In genomic region chr1:86235118-86235517, GRCm38 (mm10) we compare ENCODE assay signal across 23 mouse cellular contexts.
DNase-seq lines count a peak whose midpoint lies in the region; ATAC-seq and TF ChIP-seq lines count a peak whose summit lies in the region.
"Had no signal": no experiment of that assay in that cellular context is flagged by ENCODE, and none has a peak within 500 bp of the region (broad histone marks: within the 10 kb centered on the region; RNA-seq: fewer than 3 reads in every experiment).

No protein-coding gene starts in this region.

- no peak for TF ChIP-seq CTCF in stomach, postnatal 0 days (IDR thresholded peaks at IDR 0.05; ENCODE audit: low read depth)

- H3K4me2 ChIP-seq in forebrain, embryonic 14.5 days (ENCODE audit: low read length) = no peak overlapping the region
- no peak overlapping the region for H3K4me2 ChIP-seq in stomach, postnatal 0 days (replicated peaks; ENCODE audit: low read depth)
- H3K4me2 ChIP-seq: limb, embryonic 13.5 days; liver, embryonic 12.5 days; midbrain, embryonic 11.5 days; neural tube, embryonic 15.5 days had no signal

- no peak overlapping the region for H3K4me3 ChIP-seq in forebrain, embryonic 14.5 days (ENCODE audit: low read depth, low read length)
- H3K4me3 ChIP-seq in forebrain, embryonic 10.5 days = no peak overlapping the region
- no peak overlapping the region for H3K4me3 ChIP-seq in stomach, postnatal 0 days (ENCODE audit: low read depth, low read length)
- H3K4me3 ChIP-seq: embryonic facial prominence, embryonic 10.5 days; heart, embryonic 10.5 days; limb, embryonic 13.5 days; liver, embryonic 12.5 days; neural tube, embryonic 15.5 days had no signal

- DNase-seq in forebrain, embryonic 14.5 days (ENCODE audit: low spot score) = peak; percentile 4
- no peak for DNase-seq in forebrain, embryonic 10.5 days (ENCODE audit: extremely low spot score, low spot score)
- DNase-seq in layer of hippocampus, adult 18-20 months (ENCODE audit: low spot score in 2 of 2) = peak; percentile 28 to 54
- DNase-seq in layer of hippocampus, adult 8-10 months (ENCODE audit: low spot score in 2 of 2) = no peak
- DNase-seq in right cerebral cortex, adult 18-20 months = peak; percentile 25
- no peak for DNase-seq in right cerebral cortex, adult 2 months (ENCODE audit: low spot score in 2 of 2)
- DNase-seq in stomach, postnatal 0 days (ENCODE audit: low spot score) = no peak
- DNase-seq: cerebellum, adult 9-10 months; kidney, postnatal 25 days; lung, adult 18-20 months; lung, postnatal 4 days; thymus, adult 2 months; thymus, postnatal 4 days had no signal

- H3K4me1 ChIP-seq in forebrain, embryonic 14.5 days (ENCODE audit: control insufficient read depth, insufficient read depth, low read length) = no peaks in the 10 kb centered on the region
- 0 out of 2 replicates have a peak, but pooled peaks cover 5% of the 10 kb centered on the region for H3K4me1 ChIP-seq in forebrain, embryonic 10.5 days
- no peaks in the 10 kb centered on the region for H3K4me1 ChIP-seq in stomach, postnatal 0 days (replicated peaks; ENCODE audit: control insufficient read depth, insufficient read depth)
- H3K4me1 ChIP-seq: neural tube, embryonic 15.5 days had no signal

- no peaks in the 10 kb centered on the region for H3K27me3 ChIP-seq in forebrain, embryonic 14.5 days (replicated peaks; ENCODE audit: control insufficient read depth, insufficient read depth, low read length)
- H3K27me3 ChIP-seq in forebrain, embryonic 10.5 days (ENCODE audit: poor library complexity, severe bottlenecking) = no peaks in the 10 kb centered on the region
- no peaks in the 10 kb centered on the region for H3K27me3 ChIP-seq in stomach, postnatal 0 days (ENCODE audit: control insufficient read depth, insufficient read depth, low read length)
- H3K27me3 ChIP-seq: limb, embryonic 13.5 days; liver, embryonic 12.5 days; neural tube, embryonic 15.5 days; Patski had no signal

- no peaks in the 10 kb centered on the region for H3K9me3 ChIP-seq in forebrain, embryonic 14.5 days (replicated peaks; ENCODE audit: control insufficient read depth, low read length)
- H3K9me3 ChIP-seq in forebrain, embryonic 10.5 days = no peaks in the 10 kb centered on the region
- H3K9me3 ChIP-seq in stomach, postnatal 0 days (ENCODE audit: control insufficient read depth, low read length) = no peaks in the 10 kb centered on the region
- H3K9me3 ChIP-seq: embryonic facial prominence, embryonic 10.5 days; G1E; heart, embryonic 10.5 days; limb, embryonic 13.5 days; liver, embryonic 12.5 days; neural tube, embryonic 15.5 days had no signal

- no peak for TF ChIP-seq EP300 in stomach, postnatal 0 days (optimal IDR thresholded peaks at IDR 0.05)

- no peak for ATAC-seq in forebrain, embryonic 14.5 days
- no peak for ATAC-seq in stomach, postnatal 0 days (ENCODE audit: low FRiP score, low TSS enrichment)
- ATAC-seq: hindbrain, postnatal 0 days; intestine, postnatal 0 days; liver, embryonic 12.5 days; Patski had no signal

- WGBS in forebrain, embryonic 14.5 days = 85% methylated on average over 10 of the region's 10 CpGs
- WGBS in forebrain, embryonic 10.5 days = 93% methylated on average over 10 of the region's 10 CpGs
- WGBS in stomach, postnatal 0 days = 74% methylated on average over 10 of the region's 10 CpGs

- no peak overlapping the region for H3K27ac ChIP-seq in forebrain, embryonic 14.5 days (ENCODE audit: low read depth, low read length)
- H3K27ac ChIP-seq in forebrain, embryonic 10.5 days = no peak overlapping the region
- no peak overlapping the region for H3K27ac ChIP-seq in stomach, postnatal 0 days (replicated peaks)
- H3K27ac ChIP-seq: embryonic facial prominence, embryonic 10.5 days; heart, embryonic 10.5 days; hindbrain, postnatal 0 days; limb, embryonic 13.5 days; liver, embryonic 12.5 days; neural tube, embryonic 15.5 days had no signal

- H3K9ac ChIP-seq in forebrain, embryonic 14.5 days (ENCODE audit: low read length) = no peak overlapping the region
- no peak overlapping the region for H3K9ac ChIP-seq in stomach, postnatal 0 days (ENCODE audit: low read length)
- H3K9ac ChIP-seq: limb, embryonic 13.5 days; liver, embryonic 12.5 days; neural tube, embryonic 15.5 days had no signal

- no peaks in the 10 kb centered on the region for H3K36me3 ChIP-seq in forebrain, embryonic 14.5 days (ENCODE audit: control insufficient read depth, insufficient read depth, low read length)
- no peaks in the 10 kb centered on the region for H3K36me3 ChIP-seq in forebrain, embryonic 10.5 days (replicated peaks)
- no peaks in the 10 kb centered on the region for H3K36me3 ChIP-seq in stomach, postnatal 0 days (ENCODE audit: control insufficient read depth, insufficient read depth, low read length)
- H3K36me3 ChIP-seq: heart, embryonic 10.5 days; liver, embryonic 12.5 days had no signal

Comparison
In these comparisons a context has a peak if more than half of its experiments do, and no peak if none do; other contexts are left out.
1. DNase-seq: peak in forebrain, embryonic 14.5 days (single experiment), layer of hippocampus, adult 18-20 months (2 of 2) and right cerebral cortex, adult 18-20 months (single experiment); none in forebrain, embryonic 10.5 days (single experiment), layer of hippocampus, adult 8-10 months (0 of 2), right cerebral cortex, adult 2 months (0 of 2) and stomach, postnatal 0 days (single experiment).